Mouse (Mus musculus) G1E (cell line): ENCODE results near the gene Morn1. TPM values are rescaled to one million over a fixed set of nuclear protein-coding genes. Genes with fewer than 3 reads are reported as not detected.

Source experiments
- ATAC-seq: 2 replicates; pipeline ENCODE4 v1.8.0; 2016; ENCODE audit warnings: mild to moderate bottlenecking; ENCODE audit not compliant: insufficient number of reproducible peaks, poor library complexity, low FRiP score, severe bottlenecking; ENCODE audit errors: extremely low read depth
- DNase-seq: peaks from one replicate; pipeline ENCODE4 v3.0.0; 2012; ENCODE audit warnings: low spot score
- H3K27me3 ChIP-seq: 2 replicates; pipeline ENCODE4 v1.6.1; 2012; ENCODE audit warnings: mild to moderate bottlenecking, low read length, inconsistent platforms; ENCODE audit not compliant: insufficient read depth
- H3K36me3 ChIP-seq: replicated peaks from 2 replicates; pipeline ENCODE3; 2012; ENCODE audit warnings: mild to moderate bottlenecking, inconsistent platforms
- H3K4me1 ChIP-seq: 2 replicates; pipeline ENCODE4 v1.6.1; 2012; ENCODE audit warnings: low read depth, low read length, inconsistent platforms, mixed read lengths; ENCODE audit not compliant: insufficient read depth
- H3K4me3 ChIP-seq: 2 replicates; pipeline ENCODE4 v1.5.1; 2012; ENCODE audit warnings: low read depth, mild to moderate bottlenecking, inconsistent platforms, low read length, moderate library complexity, mixed read lengths
- H3K9me3 ChIP-seq: replicated peaks from 2 replicates; pipeline ENCODE4 v1.6.1; 2012; ENCODE audit warnings: inconsistent platforms
- CTCF ChIP-seq: IDR thresholded peaks from 2 replicates; pipeline ENCODE4 v1.5.1; 2012; ENCODE audit warnings: low read depth, low read length, inconsistent platforms, mixed read lengths
- GATA1 ChIP-seq: IDR thresholded peaks from 2 replicates; pipeline ENCODE4 v1.6.1; 2012; ENCODE audit warnings: borderline replicate concordance, low read length, inconsistent platforms, mixed read lengths
- GATA2 ChIP-seq: IDR thresholded peaks from 2 replicates; pipeline ENCODE4 v1.6.1; 2012; ENCODE audit warnings: low read depth, low read length, inconsistent platforms, borderline replicate concordance
- POLR2AphosphoS5 ChIP-seq: IDR thresholded peaks from 2 replicates; pipeline ENCODE4 v1.6.1; 2012; ENCODE audit warnings: low read depth, low read length, inconsistent platforms; ENCODE audit not compliant: insufficient replicate concordance
- TAL1 ChIP-seq: conservative IDR thresholded peaks from 2 replicates; pipeline ENCODE4 v1.6.1; 2012; ENCODE audit warnings: low read depth, low read length, inconsistent platforms, mixed read lengths
- polyA plus RNA-seq: library from polyadenylated mRNA; stranded (reverse); fragments of >175 nt; gene quantifications from 2 replicates; pipeline ENCODE4 v1.2.3, GENCODE M21; 2012
- total RNA-seq, 2 experiments: library from RNA; stranded (forward) in 1 of 2; stranded (reverse) in 1 of 2; fragments of 200-1000 nt in 1 of 2; fragments of >200 nt in 1 of 2; fragmentation: Nextera tagmentation in 1 of 2; gene quantifications; 2 replicates each; pipeline ENCODE4 v1.2.3; 2014 to 2017

Morn1 gene
- total and polyA plus RNA-seq, 3 experiments = 2.3 to 5.3 (median 2.9) TPM

DNA sequence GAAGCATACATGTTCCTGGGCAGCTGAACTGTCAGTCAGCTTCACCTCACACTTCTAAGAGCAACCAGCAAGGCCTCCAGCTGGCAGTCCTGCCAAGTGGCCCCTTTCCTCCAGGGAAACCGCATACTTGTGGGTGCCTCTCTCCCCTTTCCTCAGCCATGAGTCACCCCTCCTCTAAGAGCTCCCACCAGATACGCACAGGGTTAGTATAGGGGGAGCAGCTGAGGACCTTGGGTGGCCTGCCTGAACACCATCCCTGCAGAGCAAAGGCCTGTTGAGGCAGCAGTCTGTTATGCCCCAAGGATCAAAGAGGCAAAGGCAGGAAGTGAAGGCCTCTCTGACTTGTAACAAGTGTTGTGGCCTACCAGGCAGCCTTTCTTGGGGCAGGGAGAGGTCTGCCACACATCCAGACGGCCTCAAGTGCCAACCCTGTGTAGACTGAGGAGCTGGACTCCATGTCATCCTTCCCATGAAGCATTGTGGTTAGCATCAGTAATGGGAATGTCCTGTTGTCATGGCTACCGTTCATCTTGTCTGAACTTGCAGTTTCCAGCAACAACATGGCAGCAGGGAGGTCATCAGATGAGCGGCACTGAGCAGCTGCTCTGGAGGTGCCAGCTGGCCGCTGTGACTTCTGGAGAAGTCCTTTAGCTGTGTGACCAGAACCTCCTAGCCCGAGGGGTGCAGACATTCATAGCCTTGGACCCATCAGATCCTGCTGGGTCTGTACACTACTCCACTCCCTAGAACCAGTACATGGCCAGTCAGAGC lies 40.4 kb downstream of the Morn1 start:
- Histone ChIP-seq H3K27me3 (peaks cover 29% of the 10 kb centered on the region), H3K4me3 (peak overlapping the region; percentile 0; the same call in 1 of the 2 replicates), H3K9me3 (peaks cover 4% of the 10 kb centered on the region), H3K4me1 (peaks cover 75% of the 10 kb centered on the region), H3K36me3 (peaks cover 2% of the 10 kb centered on the region)
- ATAC-seq (no peak), DNase-seq (no peak)
- TF ChIP-seq GATA2 = no peak
- TF ChIP-seq TAL1 = no peak
- TF ChIP-seq GATA1 = no peak
- no peak for TF ChIP-seq CTCF
- no peak for TF ChIP-seq POLR2AphosphoS5

DNA sequence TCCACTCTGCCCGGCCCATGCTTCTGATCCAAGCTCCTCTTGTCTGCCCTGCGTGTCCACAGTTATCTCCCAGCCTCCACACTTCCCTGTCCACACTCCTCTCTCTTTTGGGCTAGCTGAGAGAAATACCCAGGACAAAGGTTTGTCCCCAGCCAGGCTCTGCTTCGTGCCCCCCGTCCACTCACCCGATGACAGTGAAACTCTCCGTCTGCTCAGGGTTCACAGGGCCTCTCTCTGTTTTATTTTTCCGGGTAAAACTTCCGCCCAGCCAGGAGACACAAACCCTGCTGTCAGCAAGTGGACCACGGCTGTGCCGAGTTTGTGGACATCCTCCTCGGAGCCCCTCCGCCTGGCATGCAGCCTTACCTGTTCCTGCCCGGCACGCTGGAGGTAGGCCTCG lies 42.0 kb downstream of the Morn1 start:
- TF ChIP-seq POLR2AphosphoS5 = no peak
- no peak for TF ChIP-seq TAL1
- TF ChIP-seq GATA2 = no peak
- TF ChIP-seq GATA1 = no peak
- TF ChIP-seq CTCF = no peak

DNA sequence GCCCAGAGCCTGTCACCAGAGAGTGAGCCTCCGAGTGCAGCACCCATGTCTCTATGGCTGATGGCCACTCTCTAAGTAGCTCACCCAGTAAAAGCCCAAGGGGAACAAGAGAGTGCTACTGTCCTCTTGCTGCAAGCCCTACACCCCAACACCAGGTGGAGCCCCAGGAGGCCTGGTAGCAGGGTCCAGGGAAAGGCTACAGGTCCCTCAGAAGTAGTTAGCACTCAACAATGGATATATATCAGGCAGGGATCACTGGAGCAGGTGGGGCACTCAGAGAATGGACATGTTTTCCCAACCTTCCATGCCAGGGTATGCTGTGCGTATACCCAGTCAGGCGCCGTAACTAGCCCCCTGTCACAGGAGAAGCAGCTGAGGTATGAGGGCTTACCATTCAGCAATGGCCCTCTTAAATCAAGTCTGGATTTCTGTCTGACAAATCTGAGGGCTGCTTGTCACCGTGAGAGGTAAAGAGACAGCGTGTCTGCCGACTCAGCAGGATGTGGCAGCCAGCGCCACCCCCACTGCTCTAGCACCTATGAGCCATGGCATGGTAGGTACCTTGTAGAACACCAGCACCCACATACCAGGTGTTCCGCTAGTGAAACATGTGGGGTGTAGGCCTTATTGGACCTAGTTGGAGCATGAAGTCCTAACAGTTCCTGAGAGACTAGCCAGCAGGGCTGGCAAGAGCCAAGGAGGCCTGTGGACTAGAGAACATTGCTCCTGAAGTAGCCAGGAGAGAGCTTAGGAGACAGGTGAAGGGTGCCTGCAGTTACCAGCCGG lies 42.9 kb downstream of the Morn1 start:
- Histone ChIP-seq H3K36me3 (peaks cover under 1% of the 10 kb centered on the region), H3K27me3 (peaks cover 55% of the 10 kb centered on the region), H3K4me3 (no peak overlapping the region), H3K4me1 (peaks cover 49% of the 10 kb centered on the region), H3K9me3 (no peaks in the 10 kb centered on the region)
- TF ChIP-seq CTCF (0 out of 2 replicates have a peak, but pooled peaks have one; percentile 15), POLR2AphosphoS5 (no peak), GATA2 (no peak), TAL1 (no peak), GATA1 (no peak)
- ATAC-seq = no peak
- DNase-seq = no peak

More for the DNA sequence above, 42.0 kb downstream of the Morn1 start:
- Histone ChIP-seq H3K9me3 (peaks cover 3% of the 10 kb centered on the region), H3K27me3 (peaks cover 45% of the 10 kb centered on the region), H3K36me3 (peaks cover 2% of the 10 kb centered on the region), H3K4me1 (peaks cover 59% of the 10 kb centered on the region), H3K4me3 (no peak overlapping the region)
- no peak for DNase-seq
- no peak for ATAC-seq

DNA sequence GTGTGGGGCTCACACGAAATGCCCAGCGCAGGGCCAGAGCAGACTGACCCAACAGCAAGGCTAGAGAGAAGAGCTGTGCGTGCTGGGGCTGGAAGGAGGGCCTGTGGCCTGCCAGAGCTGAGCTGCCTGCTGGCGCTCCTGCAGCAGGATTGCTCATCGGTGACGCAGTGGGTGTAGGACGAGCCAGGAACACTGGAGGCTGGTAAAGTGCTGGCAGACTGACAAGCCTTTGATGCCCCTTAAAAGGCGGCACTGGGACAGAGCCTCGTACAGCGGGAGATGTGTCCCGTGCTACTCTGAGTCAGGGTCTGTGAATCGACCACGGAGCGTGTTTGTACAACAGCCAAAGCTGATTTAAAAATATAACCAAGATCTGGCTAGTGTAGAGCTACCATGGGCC lies 43.6 kb downstream of the Morn1 start:
- DNase-seq = no peak
- no peak for ATAC-seq
- Histone ChIP-seq H3K4me1 (peaks cover 47% of the 10 kb centered on the region), H3K9me3 (no peaks in the 10 kb centered on the region), H3K36me3 (no peaks in the 10 kb centered on the region), H3K4me3 (no peak overlapping the region), H3K27me3 (peaks cover 61% of the 10 kb centered on the region)
- no peak for TF ChIP-seq TAL1
- no peak for TF ChIP-seq GATA1
- no peak for TF ChIP-seq CTCF
- no peak for TF ChIP-seq GATA2
- no peak for TF ChIP-seq POLR2AphosphoS5

DNA sequence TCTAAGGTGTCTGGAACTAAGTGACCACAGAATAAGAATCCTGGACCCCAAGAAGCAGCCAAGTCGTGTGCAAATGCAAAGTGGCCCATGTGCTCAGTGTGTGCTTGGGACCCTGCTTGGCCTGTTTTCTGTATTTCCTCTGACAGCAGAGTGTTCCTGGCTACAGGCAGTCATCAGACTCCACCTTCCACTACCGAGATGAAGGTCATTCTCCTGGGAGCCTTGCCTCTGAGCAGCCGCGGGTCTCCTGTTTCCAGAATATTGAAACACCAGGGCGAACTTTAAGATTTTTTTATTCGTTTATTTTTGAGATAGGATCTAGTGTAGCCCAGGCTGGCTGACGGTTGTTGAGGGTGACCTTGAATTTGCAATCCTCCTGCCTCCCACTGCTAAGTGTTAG lies 44.2 kb downstream of the Morn1 start:
- no peaks in the 10 kb centered on the region for H3K36me3 ChIP-seq
- TF ChIP-seq POLR2AphosphoS5 (no peak), GATA1 (no peak), CTCF (no peak), GATA2 (no peak), TAL1 (no peak)
- H3K4me1 ChIP-seq = peaks cover 46% of the 10 kb centered on the region

DNA sequence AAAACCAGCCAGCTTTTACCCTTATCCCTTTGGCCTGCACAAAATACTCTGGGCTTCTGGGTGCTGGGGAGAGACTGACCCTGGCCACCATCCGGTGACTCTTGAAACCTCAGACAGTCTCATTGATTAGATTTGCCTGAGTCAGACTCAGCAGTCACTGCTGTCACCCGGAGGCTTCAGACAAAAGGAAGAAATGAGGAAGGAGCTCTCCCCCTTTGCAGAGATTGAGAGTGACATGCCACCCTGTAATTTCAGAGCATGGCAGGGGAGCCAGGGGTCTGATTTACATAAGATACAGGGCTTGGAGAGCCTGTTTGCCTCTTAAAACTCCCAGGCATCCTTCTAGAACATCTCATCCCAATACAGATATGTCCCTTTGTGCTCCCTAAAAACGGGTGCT lies 46.8 kb downstream of the Morn1 start:
- TF ChIP-seq POLR2AphosphoS5 = no peak
- TF ChIP-seq GATA2 = no peak
- TF ChIP-seq GATA1 = no peak
- TF ChIP-seq CTCF = no peak
- no peak for TF ChIP-seq TAL1
- DNase-seq (no peak), ATAC-seq (no peak)
- H3K36me3 ChIP-seq = no peaks in the 10 kb centered on the region
- H3K27me3 ChIP-seq = peaks cover 81% of the 10 kb centered on the region
- H3K4me3 ChIP-seq = no peak overlapping the region
- peaks cover 31% of the 10 kb centered on the region for H3K4me1 ChIP-seq
- H3K9me3 ChIP-seq = no peaks in the 10 kb centered on the region; the same call in 1 of the 2 replicates

More for the DNA sequence above, 44.2 kb downstream of the Morn1 start:
- Histone ChIP-seq H3K4me3 (no peak overlapping the region), H3K27me3 (peaks cover 67% of the 10 kb centered on the region), H3K9me3 (no peaks in the 10 kb centered on the region)
- DNase-seq (no peak), ATAC-seq (no peak)
